Mouse (Mus musculus) splenic B cell, adult 2 months (primary cell): ENCODE measurements at regions not wholly inside any gene's neighbourhood (a gene's known extent, or its start where the extent isn't known, plus 50 kb on each side); places are given as distances from the start of the nearest gene placed in this dataset.

Experiments used
- DNase-seq: peaks from one replicate; pipeline ENCODE4 v3.0.0-alpha.2; 2011; ENCODE audit warnings: low read depth, low spot score
- H3K27me3 ChIP-seq: 2 replicates; pipeline ENCODE4 v1.6.1; 2012; ENCODE audit warnings: mild to moderate bottlenecking, low read length, moderate library complexity, mixed read lengths; ENCODE audit not compliant: control insufficient read depth, poor library complexity, insufficient read depth, severe bottlenecking
- H3K36me3 ChIP-seq: 2 replicates; pipeline ENCODE4 v1.6.1; 2012; ENCODE audit warnings: mild to moderate bottlenecking, low read length, moderate library complexity, mixed read lengths; ENCODE audit not compliant: control insufficient read depth, poor library complexity, insufficient read depth, severe bottlenecking

DNA sequence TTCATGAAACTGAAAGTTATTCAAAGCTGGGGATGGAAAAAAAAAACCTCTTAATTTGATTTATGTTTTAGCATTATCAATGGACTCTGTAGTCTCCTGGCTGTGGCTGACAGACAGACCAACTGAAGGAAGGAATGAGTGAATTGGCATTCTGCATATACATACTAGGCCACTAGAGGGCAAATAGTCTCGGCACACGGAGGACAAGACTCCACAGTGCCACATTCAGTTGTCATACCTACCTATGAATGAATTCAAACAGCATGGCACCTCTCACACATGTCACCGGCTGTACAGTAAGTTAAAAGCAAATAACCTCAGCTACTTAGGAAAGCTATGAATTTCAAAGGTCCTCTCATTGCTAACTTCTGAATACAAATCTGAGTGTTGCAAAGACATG is 200.5 kb downstream of the Rab11fip2 start:
- Histone ChIP-seq H3K36me3 (no peaks in the 10 kb centered on the region), H3K27me3 (no peaks in the 10 kb centered on the region)
- peak; percentile 39 for DNase-seq

GRCm38 (mm10) chr19:59761218-59761617 is 182.2 kb downstream of the Rab11fip2 start:
- DNase-seq, result no peak
- H3K27me3 ChIP-seq, result no peaks in the 10 kb centered on the region; the same call in 1 of the 2 replicates
- no peaks in the 10 kb centered on the region for H3K36me3 ChIP-seq

GRCm38 (mm10) chr19:59784401-59785046 is 158.9 kb downstream of the Rab11fip2 start:
- DNase-seq, result no peak

DNA sequence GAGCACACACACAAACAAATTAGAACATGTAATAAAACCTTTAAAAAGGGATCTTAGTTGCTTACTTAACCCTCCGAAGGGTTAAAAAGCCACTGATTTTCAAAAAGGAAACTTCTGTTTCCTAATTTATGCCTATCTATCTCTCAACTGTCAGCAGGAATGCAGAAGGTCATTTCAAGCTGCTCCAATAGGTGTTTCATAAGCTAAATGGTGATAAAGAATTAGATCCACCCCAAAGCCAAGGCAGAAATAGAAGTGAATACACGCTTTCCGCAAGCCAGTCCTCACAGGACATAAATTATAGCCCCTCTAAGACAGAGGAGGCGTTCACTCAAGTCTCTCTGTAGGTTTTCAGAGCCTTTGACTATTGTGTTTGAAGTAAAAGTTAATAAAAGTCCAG is 112.2 kb downstream of the Rab11fip2 start:
- DNase-seq, result no peak
- no peaks in the 10 kb centered on the region for H3K27me3 ChIP-seq
- H3K36me3 ChIP-seq, result no peaks in the 10 kb centered on the region

More at GRCm38 (mm10) chr19:59784401-59785046, 158.9 kb downstream of the Rab11fip2 start:
- no peaks in the 10 kb centered on the region for H3K36me3 ChIP-seq
- H3K27me3 ChIP-seq, result no peaks in the 10 kb centered on the region

DNA sequence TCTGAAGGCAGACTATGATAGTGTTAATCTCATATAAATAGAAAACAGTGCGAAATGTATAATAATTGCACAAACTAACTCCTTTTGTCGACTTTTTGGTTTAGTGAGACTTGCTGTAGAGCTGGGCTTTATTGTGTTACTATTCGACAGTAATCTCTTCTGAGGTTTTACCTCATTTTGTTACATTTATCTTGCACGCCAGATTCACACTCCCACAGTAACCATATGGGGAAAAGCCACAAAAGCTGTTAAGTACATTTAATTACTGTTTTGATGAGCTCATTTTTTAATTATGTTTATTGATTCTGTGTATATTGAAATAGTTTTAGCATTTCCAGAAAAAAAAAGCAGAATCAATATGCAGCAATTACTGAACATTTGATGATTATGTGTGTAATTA is 106.3 kb downstream of the Rab11fip2 start:
- Histone ChIP-seq H3K27me3 (no peaks in the 10 kb centered on the region), H3K36me3 (no peaks in the 10 kb centered on the region)
- no peak for DNase-seq

DNA sequence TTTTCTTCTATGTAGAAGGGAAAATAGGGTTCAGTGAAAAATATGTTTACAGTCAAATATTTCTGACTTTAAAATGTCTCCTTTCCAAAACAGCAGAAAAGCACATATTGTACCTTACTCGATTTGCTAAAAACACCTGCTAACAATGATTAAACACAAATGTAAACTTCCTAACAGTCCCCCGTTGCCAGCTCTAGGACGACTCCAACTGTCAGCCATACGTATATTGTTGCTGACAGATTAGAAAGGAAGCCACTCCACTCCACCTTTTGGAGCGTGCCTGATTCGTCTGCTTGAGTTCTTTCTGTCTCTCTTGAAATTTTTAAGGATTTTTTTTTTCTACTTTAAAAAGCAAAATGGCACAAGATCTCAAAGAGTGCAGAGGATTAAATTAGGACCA is 105.8 kb downstream of the Rab11fip2 start:
- Histone ChIP-seq H3K27me3 (no peaks in the 10 kb centered on the region), H3K36me3 (no peaks in the 10 kb centered on the region)
- no peak for DNase-seq

DNA sequence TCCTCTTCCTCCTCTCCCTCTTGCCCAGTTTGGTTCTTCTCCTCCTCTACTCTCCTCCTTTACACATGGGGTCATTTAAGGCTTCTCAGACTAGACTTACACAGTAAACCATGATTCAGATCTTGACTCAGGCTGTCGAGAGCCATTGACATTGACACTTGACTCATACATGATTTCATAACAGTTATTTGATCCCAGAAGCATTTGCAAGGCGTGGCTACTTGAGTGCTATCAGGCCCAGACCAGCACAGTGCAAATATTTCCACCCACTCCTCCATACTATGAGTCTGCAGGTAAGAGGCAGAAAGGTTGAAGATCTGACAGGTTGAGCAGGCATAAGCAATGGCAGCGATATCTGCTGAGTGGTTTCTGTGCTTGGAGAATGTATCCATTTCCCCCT is 99.2 kb downstream of the Rab11fip2 start:
- no peaks in the 10 kb centered on the region for H3K36me3 ChIP-seq
- DNase-seq, result no peak
- no peaks in the 10 kb centered on the region for H3K27me3 ChIP-seq

DNA sequence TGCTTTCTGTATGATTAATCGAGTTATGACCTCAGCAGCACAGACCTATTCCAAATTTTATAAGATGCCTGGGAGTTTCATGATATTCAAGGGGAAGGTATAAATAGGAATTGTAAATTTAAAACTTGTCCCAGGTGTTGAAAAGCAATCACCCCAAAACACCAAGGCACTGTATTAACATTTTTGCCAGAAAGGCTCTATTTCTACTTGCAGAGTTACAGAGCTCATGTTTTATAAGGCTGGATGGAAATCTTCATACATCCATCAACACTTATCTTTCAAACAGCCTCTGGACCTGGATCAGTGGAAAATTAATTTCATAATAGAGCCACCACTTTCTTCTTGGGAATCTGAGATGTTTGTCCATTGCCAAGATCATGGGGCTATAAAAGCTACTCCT is 96.6 kb downstream of the Rab11fip2 start:
- Histone ChIP-seq H3K27me3 (no peaks in the 10 kb centered on the region), H3K36me3 (no peaks in the 10 kb centered on the region)
- DNase-seq, result no peak

DNA sequence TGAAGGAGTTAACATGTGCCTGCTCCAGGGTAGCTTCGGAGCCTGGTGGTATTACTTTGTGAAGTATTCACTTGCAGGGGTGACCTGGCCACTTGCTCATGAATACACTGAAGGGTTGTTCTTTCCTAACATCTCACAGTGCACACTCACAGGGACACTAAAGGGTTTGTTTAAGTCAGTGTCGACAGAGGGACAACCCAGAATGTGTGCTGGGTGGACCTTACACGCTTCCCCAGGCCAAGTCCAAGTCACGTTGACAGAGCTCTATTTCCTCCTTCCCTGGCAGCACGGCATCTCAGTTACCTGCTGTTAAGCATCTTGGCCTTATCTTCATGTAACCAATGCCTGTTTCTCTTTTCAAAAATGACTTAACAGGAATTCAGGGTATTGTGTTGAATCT is 92.8 kb downstream of the Rab11fip2 start:
- Histone ChIP-seq H3K36me3 (no peaks in the 10 kb centered on the region), H3K27me3 (no peaks in the 10 kb centered on the region; the same call in 1 of the 2 replicates)
- no peak for DNase-seq

- DNase-seq, result no peak
- no peaks in the 10 kb centered on the region for H3K36me3 ChIP-seq
- no peaks in the 10 kb centered on the region; the same call in 1 of the 2 replicates for H3K27me3 ChIP-seq
Measured at GRCm38 (mm10) chr19:59852011-59852738, 91.3 kb downstream of the Rab11fip2 start.
